Mouse (Mus musculus) forebrain, embryonic 15.5 days (tissue): ENCODE data around the gene Olfr1532-ps1. TPM values are rescaled to one million over a fixed set of nuclear protein-coding genes. Genes with fewer than 3 reads are reported as not detected.
"Not testable (repeated sequence)": the region's sequence is repeated elsewhere in the genome, so short reads cannot be mapped to it uniquely, and the experiment has no call there.

Source experiments
- ATAC-seq: fragments of 200-750 bp; cut with Nextera tagmentation; replicated peaks from 2 replicates; pipeline ENCODE4 v1.8.0; 2017; ENCODE audit warnings: mild to moderate bottlenecking, moderate TSS enrichment, moderate library complexity
- H3K27ac ChIP-seq: fragments of 300-500 bp; sonication (generic); replicated peaks from 2 replicates; pipeline ENCODE4 v1.5.1; 2015; ENCODE audit warnings: mild to moderate bottlenecking, inconsistent platforms
- H3K27me3 ChIP-seq: fragments of 300-500 bp; sonication (generic); 2 replicates; pipeline ENCODE4 v1.6.1; 2015; ENCODE audit warnings: inconsistent platforms
- H3K36me3 ChIP-seq: fragments of 300-500 bp; sonication (generic); 2 replicates; pipeline ENCODE4 v1.6.1; 2015; ENCODE audit warnings: mild to moderate bottlenecking, inconsistent platforms
- H3K4me1 ChIP-seq: fragments of 300-500 bp; sonication (generic); 2 replicates; pipeline ENCODE4 v1.6.1; 2015; ENCODE audit warnings: inconsistent platforms
- H3K4me2 ChIP-seq: fragments of 300-500 bp; sonication (generic); replicated peaks from 2 replicates; pipeline ENCODE4 v1.6.1; 2015; ENCODE audit warnings: mild to moderate bottlenecking, inconsistent platforms
- H3K4me3 ChIP-seq: fragments of 300-500 bp; sonication (generic); 2 replicates; pipeline ENCODE4 v1.5.1; 2015; ENCODE audit warnings: mild to moderate bottlenecking, inconsistent platforms
- H3K9ac ChIP-seq: fragments of 300-500 bp; sonication (generic); replicated peaks from 2 replicates; pipeline ENCODE4 v1.6.1; 2015; ENCODE audit warnings: mild to moderate bottlenecking, inconsistent platforms
- H3K9me3 ChIP-seq: fragments of 300-500 bp; sonication (generic); 2 replicates; pipeline ENCODE4 v1.6.1; 2016; ENCODE audit warnings: inconsistent platforms
- WGBS: fragments of 180-500 bp; shearing (Covaris S2); methylation state at CpG from one replicate; pipeline ENCODE4 v1.1.7; 2015; ENCODE audit warnings: mixed read lengths; 5-methylcytosine and 5-hydroxymethylcytosine counted together
- polyA plus RNA-seq: library from polyadenylated mRNA; unstranded; fragments of >200 nt; fragmentation: Nextera tagmentation; extraction: Ambion mirVana; gene quantifications from 2 replicates; pipeline ENCODE4 v1.2.1, GENCODE M21; 2015

Olfr1532-ps1 gene
- polyA plus RNA-seq: not detected in 2 replicates

DNA sequence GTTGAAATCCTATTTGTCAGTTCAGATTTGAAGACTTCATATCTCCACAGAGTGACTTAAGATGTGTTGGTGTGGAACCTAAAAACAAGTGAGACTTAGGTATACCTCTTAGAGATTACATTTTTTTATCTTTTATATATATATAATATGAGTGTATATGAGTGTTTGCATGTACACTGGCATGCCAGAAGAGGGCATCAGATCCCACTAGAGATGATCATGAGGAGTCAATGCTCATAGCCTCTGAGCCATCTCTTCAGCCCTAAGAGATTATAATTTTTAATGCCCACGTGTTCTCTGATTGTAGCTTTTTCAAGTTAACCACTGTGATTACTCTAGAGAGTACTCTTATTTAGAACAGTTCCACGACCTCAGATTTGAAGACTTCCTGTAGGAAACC lies at the start of gene Olfr1532-ps1:
TSS of gene Olfr1532-ps1 (plus strand) at position 326 of the 400 bp plus-strand sequence.
- ATAC-seq: no peak
- WGBS: 68% methylated on average over 2 of the region's 2 CpGs

DNA sequence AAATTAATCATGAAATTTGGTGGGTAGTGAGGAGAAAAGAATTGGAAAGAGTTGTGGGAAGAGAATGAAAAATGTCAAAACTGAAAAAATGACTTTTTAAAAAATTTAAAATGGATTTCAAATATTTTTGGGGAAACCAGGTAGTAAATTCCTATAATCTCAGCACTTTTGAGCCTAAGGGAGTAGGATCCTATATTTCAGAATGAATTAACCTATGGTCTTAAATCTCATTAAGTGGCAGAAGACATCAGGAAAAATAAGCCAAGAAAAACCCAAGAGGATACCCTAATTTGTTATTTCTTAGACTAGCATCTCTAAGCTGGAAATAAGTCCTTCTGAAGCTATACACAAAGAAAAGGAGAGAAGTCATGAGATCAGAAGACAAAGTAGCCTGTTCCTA lies 44.9 kb upstream of the Olfr1532-ps1 start, which contains the start of gene Olfr704:
TSS of gene Olfr704 (plus strand) at position 301 of the 400 bp plus-strand sequence.
- H3K4me3 ChIP-seq: no peak within 1 kb of the TSS
- H3K9ac ChIP-seq: no peak within 1 kb of the TSS
- no peak within 1 kb of the TSS for H3K4me2 ChIP-seq
- H3K36me3 ChIP-seq: no peaks in the 10 kb centered on the region
- H3K9me3 ChIP-seq: no peaks in the 10 kb centered on the region
- no peaks in the 10 kb centered on the region for H3K4me1 ChIP-seq
- H3K27ac ChIP-seq: no peak within 1 kb of the TSS
- no peaks in the 10 kb centered on the region for H3K27me3 ChIP-seq
- ATAC-seq: no peak

More for the DNA sequence above, at the start of gene Olfr1532-ps1:
- Histone ChIP-seq H3K9me3 (no peaks in the 10 kb centered on the region), H3K27me3 (no peaks in the 10 kb centered on the region), H3K4me2 (no peak within 1 kb of the TSS), H3K27ac (no peak within 1 kb of the TSS), H3K9ac (no peak within 1 kb of the TSS), H3K36me3 (no peaks in the 10 kb centered on the region), H3K4me3 (no peak within 1 kb of the TSS), H3K4me1 (no peaks in the 10 kb centered on the region)

DNA sequence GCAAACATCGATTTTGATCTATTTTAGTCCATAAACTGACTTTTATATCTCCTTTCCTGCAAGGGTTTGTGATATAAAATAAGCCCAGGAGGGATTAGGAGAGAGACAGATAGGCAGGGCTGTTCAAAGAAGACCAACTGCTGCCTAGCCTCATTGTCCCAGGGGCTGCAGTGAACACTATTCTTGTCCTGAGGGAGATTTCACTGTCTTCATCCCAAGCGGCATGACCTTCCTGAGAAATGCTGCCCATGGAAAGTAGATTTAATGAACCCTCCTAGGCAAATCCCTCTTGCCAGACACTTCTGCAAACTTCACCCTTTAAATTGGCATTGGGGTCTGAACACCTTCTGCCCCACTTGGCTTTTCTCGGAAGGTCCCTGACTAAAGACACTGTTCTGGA lies 31.0 kb upstream of the Olfr1532-ps1 start, which contains the start of gene Olfr705:
TSS of gene Olfr705 (minus strand) at position 101 of the 400 bp plus-strand sequence.
- no peak for ATAC-seq
- no peak within 1 kb of the TSS for H3K4me3 ChIP-seq
- no peaks in the 10 kb centered on the region for H3K4me1 ChIP-seq
- H3K36me3 ChIP-seq: no peaks in the 10 kb centered on the region
- H3K27me3 ChIP-seq: no peaks in the 10 kb centered on the region
- H3K9ac ChIP-seq: no peak within 1 kb of the TSS
- no peaks in the 10 kb centered on the region for H3K9me3 ChIP-seq
- 78% methylated on average over 3 of the region's 3 CpGs for WGBS
- no peak within 1 kb of the TSS for H3K27ac ChIP-seq
- H3K4me2 ChIP-seq: no peak within 1 kb of the TSS

DNA sequence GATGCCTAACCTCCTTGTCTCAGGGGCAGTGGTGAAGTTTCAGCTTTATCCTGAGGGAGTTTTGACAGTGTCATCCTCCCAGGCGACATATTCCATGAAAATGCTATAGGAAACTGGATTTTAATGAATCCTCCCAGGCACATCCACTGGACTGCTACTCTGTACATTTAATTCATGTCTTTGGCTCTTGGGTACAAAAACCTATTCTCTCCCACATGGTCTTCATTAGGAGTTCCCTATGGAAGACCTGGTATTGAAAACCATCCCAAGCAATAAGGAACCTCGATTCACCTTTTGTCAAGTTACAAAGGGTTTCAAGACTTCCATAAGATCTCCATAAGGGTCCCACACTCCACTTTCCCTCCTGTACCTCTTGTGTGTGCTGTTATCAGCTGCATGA lies 19.7 kb upstream of the Olfr1532-ps1 start, which contains the start of gene Olfr706:
TSS of gene Olfr706 (minus strand) at position 101 of the 400 bp plus-strand sequence.
- no peaks in the 10 kb centered on the region for H3K36me3 ChIP-seq
- H3K4me3 ChIP-seq: no peak within 1 kb of the TSS
- no peaks in the 10 kb centered on the region for H3K4me1 ChIP-seq
- H3K27ac ChIP-seq: no peak within 1 kb of the TSS
- no peak for ATAC-seq
- H3K27me3 ChIP-seq: no peaks in the 10 kb centered on the region
- H3K9me3 ChIP-seq: no peaks in the 10 kb centered on the region
- no peak within 1 kb of the TSS for H3K9ac ChIP-seq
- 85% methylated on average over 2 of the region's 2 CpGs for WGBS
- H3K4me2 ChIP-seq: no peak within 1 kb of the TSS

DNA sequence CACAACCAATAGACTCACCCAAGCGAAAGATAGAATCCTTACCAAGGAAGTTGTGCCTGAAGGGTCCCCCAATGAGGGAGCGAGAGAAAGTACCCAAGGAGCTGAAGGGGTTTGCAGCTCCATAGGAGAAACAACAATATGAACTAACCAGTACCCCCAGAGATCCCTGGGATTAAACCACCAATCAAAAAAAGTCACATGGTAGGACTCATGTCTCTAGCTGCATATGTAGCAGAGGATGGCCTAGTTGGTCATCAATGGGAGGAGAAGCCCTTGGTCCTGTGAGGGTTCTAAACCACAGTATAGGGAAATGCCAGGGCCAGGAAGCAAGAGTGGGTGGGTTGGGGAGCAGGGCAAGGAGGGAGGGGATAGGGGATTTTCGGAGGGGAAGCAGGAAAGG lies 6.7 kb upstream of the Olfr1532-ps1 start, which contains the start of gene Olfr707:
TSS of gene Olfr707 (minus strand) at position 101 of the 400 bp plus-strand sequence.
- not testable (repeated sequence) for H3K27ac ChIP-seq, H3K4me3 ChIP-seq, H3K9me3 ChIP-seq, H3K4me1 ChIP-seq, H3K27me3 ChIP-seq, ATAC-seq, H3K9ac ChIP-seq, H3K4me2 ChIP-seq, H3K36me3 ChIP-seq
- 85% methylated on average over 3 of the region's 3 CpGs for WGBS

DNA sequence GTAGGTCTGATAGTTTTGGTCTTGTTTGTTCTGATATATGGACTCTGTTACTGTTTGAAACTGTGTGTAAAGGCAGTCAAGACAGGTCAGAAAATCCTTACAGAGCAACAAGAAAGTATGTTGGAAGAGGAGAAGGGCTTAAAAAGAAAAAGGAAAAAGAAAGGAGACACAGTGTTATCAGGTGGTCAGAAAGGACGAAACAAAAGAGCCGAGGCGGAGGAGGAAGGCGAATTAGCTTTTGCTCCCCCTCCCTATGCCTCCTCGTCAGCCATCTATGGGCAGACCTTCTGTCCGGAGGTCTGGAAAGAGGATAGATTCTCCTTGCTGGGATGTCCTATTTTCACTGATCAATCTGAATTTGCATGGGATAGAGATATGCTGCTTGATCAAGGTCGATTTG lies 13.2 kb downstream of the Olfr1532-ps1 start:
- not testable (repeated sequence) for H3K4me3 ChIP-seq, H3K9me3 ChIP-seq, ATAC-seq, H3K36me3 ChIP-seq, H3K27ac ChIP-seq, H3K4me2 ChIP-seq, H3K9ac ChIP-seq, H3K27me3 ChIP-seq, H3K4me1 ChIP-seq
- WGBS: 91% methylated on average over 7 of the region's 7 CpGs

DNA sequence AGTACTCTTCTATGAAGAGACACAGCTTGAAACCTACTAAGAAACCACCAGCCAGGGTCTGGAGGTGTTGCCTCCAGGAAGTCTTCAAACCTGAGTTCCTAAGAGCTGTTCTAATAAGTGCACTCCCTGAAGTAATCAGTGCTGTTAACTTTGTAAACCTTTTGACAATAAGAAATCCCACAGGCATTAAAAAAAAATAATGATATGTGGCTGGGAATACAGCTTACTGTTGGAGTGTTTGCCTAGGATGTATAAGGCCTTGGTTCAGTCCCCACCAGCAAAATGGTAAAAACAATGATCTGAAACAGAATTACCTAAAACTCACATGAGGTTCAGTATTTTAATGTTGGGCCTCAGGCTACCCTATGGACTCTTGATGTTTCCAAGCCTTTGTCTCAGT lies 24.3 kb downstream of the Olfr1532-ps1 start, which contains the start of gene Olfr709-ps1:
TSS of gene Olfr709-ps1 (minus strand) at position 101 of the 400 bp plus-strand sequence.
- no peaks in the 10 kb centered on the region for H3K36me3 ChIP-seq
- no peak within 1 kb of the TSS for H3K9ac ChIP-seq
- no peak for ATAC-seq
- no peak within 1 kb of the TSS for H3K27ac ChIP-seq
- H3K4me1 ChIP-seq: no peaks in the 10 kb centered on the region
- H3K27me3 ChIP-seq: no peaks in the 10 kb centered on the region
- no peaks in the 10 kb centered on the region for H3K9me3 ChIP-seq
- H3K4me3 ChIP-seq: no peak within 1 kb of the TSS
- H3K4me2 ChIP-seq: no peak within 1 kb of the TSS

DNA sequence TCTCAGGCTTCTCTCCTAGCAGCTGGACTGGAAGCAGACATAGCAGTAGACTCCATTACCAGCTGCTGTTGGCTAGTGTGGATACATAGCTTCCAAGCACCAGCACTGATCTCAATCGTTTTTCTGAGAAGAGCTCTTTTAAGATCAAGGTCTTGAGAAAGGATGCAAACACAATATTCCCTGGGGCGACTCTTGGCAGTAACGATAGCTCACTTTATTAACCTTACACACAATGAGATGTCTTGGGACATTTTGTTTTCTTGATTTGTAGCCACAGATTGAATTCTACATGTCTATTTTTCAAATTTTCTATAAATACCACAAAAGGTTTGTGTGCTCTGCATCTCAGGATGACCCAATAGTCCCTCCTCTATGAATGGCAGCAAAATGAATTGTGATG lies 40.4 kb downstream of the Olfr1532-ps1 start, which contains the start of gene Olfr710:
TSS of gene Olfr710 (minus strand) at position 101 of the 400 bp plus-strand sequence.
- WGBS: 74% methylated on average over 3 of the region's 3 CpGs
- H3K4me3 ChIP-seq: no peak within 1 kb of the TSS
- no peaks in the 10 kb centered on the region for H3K9me3 ChIP-seq
- no peaks in the 10 kb centered on the region for H3K36me3 ChIP-seq
- no peak within 1 kb of the TSS for H3K9ac ChIP-seq
- H3K27me3 ChIP-seq: no peaks in the 10 kb centered on the region
- no peaks in the 10 kb centered on the region for H3K4me1 ChIP-seq
- ATAC-seq: no peak
- H3K4me2 ChIP-seq: no peak within 1 kb of the TSS
- no peak within 1 kb of the TSS for H3K27ac ChIP-seq

DNA sequence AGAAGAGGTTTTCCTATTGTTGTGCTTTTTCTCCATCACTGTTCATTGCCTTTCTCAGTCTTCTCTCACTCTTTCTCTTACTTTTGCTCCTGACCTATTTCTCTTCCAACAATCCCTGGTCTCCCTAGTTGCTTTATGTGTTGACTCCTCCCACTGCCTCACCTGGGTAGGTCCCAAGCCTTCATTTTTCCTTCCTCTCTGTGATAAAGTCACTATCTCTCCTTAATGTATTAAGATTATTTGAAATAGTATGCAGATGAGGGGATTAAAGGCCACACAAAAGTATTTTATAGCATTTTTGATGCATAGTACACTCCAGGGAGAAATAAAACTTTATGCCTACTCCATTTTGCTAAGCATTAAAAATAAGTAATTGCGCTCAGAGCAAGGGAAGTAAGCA lies 56.0 kb downstream of the Olfr1532-ps1 start, which contains the start of gene Olfr6:
TSS of gene Olfr6 (minus strand) at position 101 of the 400 bp plus-strand sequence.
- Histone ChIP-seq H3K27ac (no peak within 1 kb of the TSS), H3K9me3 (no peaks in the 10 kb centered on the region), H3K4me2 (no peak within 1 kb of the TSS), H3K4me1 (no peaks in the 10 kb centered on the region), H3K4me3 (no peak within 1 kb of the TSS), H3K9ac (no peak within 1 kb of the TSS), H3K36me3 (no peaks in the 10 kb centered on the region), H3K27me3 (no peaks in the 10 kb centered on the region)
- ATAC-seq: no peak
- 90% methylated on average over 1 of the region's 1 CpGs for WGBS

Other genes with a start within 250 kb of the Olfr1532-ps1 start
- not detected in 2 replicates for gene Olfr693, start 227.4 kb upstream of the Olfr1532-ps1 start, polyA plus RNA-seq
- not detected in 2 replicates for gene Olfr694, start 216.2 kb upstream of the Olfr1532-ps1 start, polyA plus RNA-seq
- not detected in 2 replicates for gene Olfr695, start 191.6 kb upstream of the Olfr1532-ps1 start, polyA plus RNA-seq
- not detected in 2 replicates for gene Olfr697, start 165.6 kb upstream of the Olfr1532-ps1 start, polyA plus RNA-seq
- gene Olfr698, start 152.6 kb upstream of the Olfr1532-ps1 start, polyA plus RNA-seq: not detected in 2 replicates
- gene Olfr699, start 114.8 kb upstream of the Olfr1532-ps1 start, polyA plus RNA-seq: not detected in 2 replicates
- not detected in 2 replicates for gene Olfr700, start 99.2 kb upstream of the Olfr1532-ps1 start, polyA plus RNA-seq
- gene Olfr701, start 93.9 kb upstream of the Olfr1532-ps1 start, polyA plus RNA-seq: not detected in 2 replicates
- gene Olfr702, start 74.1 kb upstream of the Olfr1532-ps1 start, polyA plus RNA-seq: not detected in 2 replicates
- not detected in 2 replicates for gene Olfr703, start 64.6 kb upstream of the Olfr1532-ps1 start, polyA plus RNA-seq
- not detected in 2 replicates for gene Olfr704, start 44.8 kb upstream of the Olfr1532-ps1 start, polyA plus RNA-seq
- not detected in 2 replicates for gene Olfr705, start 31.1 kb upstream of the Olfr1532-ps1 start, polyA plus RNA-seq
- not detected in 2 replicates for gene Olfr706, start 19.8 kb upstream of the Olfr1532-ps1 start, polyA plus RNA-seq
- gene Olfr707, start 6.8 kb upstream of the Olfr1532-ps1 start, polyA plus RNA-seq: not detected in 2 replicates
- gene Olfr709-ps1, start 24.2 kb downstream of the Olfr1532-ps1 start, polyA plus RNA-seq: not detected in 2 replicates
- not detected in 2 replicates for gene Olfr710, start 40.3 kb downstream of the Olfr1532-ps1 start, polyA plus RNA-seq
- gene Olfr6, start 55.9 kb downstream of the Olfr1532-ps1 start, polyA plus RNA-seq: not detected in 2 replicates
- gene Olfr711, start 67.5 kb downstream of the Olfr1532-ps1 start, polyA plus RNA-seq: not detected in 2 replicates
- not detected in 2 replicates for gene Olfr2, start 98.1 kb downstream of the Olfr1532-ps1 start, polyA plus RNA-seq
- gene Olfr713, start 123.2 kb downstream of the Olfr1532-ps1 start, polyA plus RNA-seq: not detected in 2 replicates
- gene Olfr714, start 163.0 kb downstream of the Olfr1532-ps1 start, polyA plus RNA-seq: not detected in 2 replicates
- not detected in 2 replicates for gene Olfr17, start 185.2 kb downstream of the Olfr1532-ps1 start, polyA plus RNA-seq
- not detected in 2 replicates for gene Olfr715b, start 202.4 kb downstream of the Olfr1532-ps1 start, polyA plus RNA-seq
- gene Olfr715, start 223.1 kb downstream of the Olfr1532-ps1 start, polyA plus RNA-seq: not detected in 2 replicates
- not detected in 2 replicates for gene Olfr716, start 230.3 kb downstream of the Olfr1532-ps1 start, polyA plus RNA-seq